Mouse (Mus musculus) telencephalon, adult 2 months (tissue): ENCODE data around the gene Olfr1286.

Source experiments
- DNase-seq: peaks from one replicate; pipeline ENCODE4 v3.0.0-alpha.2; 2011; ENCODE audit warnings: low read depth, low spot score

Olfr1286 gene

GRCm38 (mm10) chr2:111422931-111423330 is at the start of gene Olfr1286:
TSS of gene Olfr1286 (minus strand) at chr2:111423115.
- no peak for DNase-seq

GRCm38 (mm10) chr2:111448842-111449241 is 25.9 kb upstream of the Olfr1286 start, which contains the start of gene Olfr1287:
TSS of gene Olfr1287 (plus strand) at chr2:111449142.
- DNase-seq, result no peak

- no peak for DNase-seq
These were observed 47.7 kb downstream of the Olfr1286 start, which contains the start of gene Olfr1284 for GRCm38 (mm10) chr2:111375222-111375621. TSS of gene Olfr1284 (plus strand) at chr2:111375522.
